Mouse (Mus musculus): ENCODE data around the gene Cacna1c.

DNA sequence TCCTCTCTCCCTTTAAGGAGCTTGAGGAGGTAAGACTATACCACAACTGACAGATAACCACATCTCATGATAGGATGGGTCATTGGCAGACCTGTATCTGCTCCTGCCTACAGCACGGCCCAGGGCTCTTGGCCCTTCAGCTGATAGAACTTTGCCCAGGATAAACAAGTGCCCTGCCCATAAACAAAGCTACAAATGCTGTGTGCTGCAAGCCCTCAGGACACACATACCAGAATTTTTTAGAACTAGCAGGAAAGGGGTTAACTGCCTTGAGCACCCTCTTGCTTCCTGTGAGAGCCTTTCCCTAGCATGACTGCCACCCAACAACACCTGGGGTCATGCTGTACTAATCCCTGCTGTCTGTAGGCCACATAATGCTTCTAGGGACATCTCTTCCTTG, 68.1 kb downstream of the Cacna1c start:
- TF ChIP-seq EP300 (optimal IDR thresholded peaks at IDR 0.05) (no peak), CTCF (IDR thresholded peaks at IDR 0.05; ENCODE audit: low read depth) (no peak)
